Mouse (Mus musculus) liver, embryonic 15.5 days (tissue): ENCODE measurements around the gene Kcnj8. TPM values are rescaled to one million over a fixed set of nuclear protein-coding genes. Genes with fewer than 3 reads are reported as not detected.
"Not testable (repeated sequence)": the region's sequence is repeated elsewhere in the genome, so short reads cannot be mapped to it uniquely, and the experiment has no call there.

Experiments used
- ATAC-seq: fragments of 200-750 bp; cut with Nextera tagmentation; 2 replicates; pipeline ENCODE4 v1.8.0; 2017; ENCODE audit warnings: moderate number of reproducible peaks, mild to moderate bottlenecking, moderate library complexity; ENCODE audit not compliant: insufficient read depth
- H3K27ac ChIP-seq: fragments of 300-500 bp; sonication (generic); replicated peaks from 2 replicates; pipeline ENCODE4 v1.5.1; 2015; ENCODE audit warnings: mild to moderate bottlenecking, inconsistent platforms
- H3K27me3 ChIP-seq: fragments of 300-500 bp; sonication (generic); 2 replicates; pipeline ENCODE4 v1.6.1; 2015; ENCODE audit warnings: mild to moderate bottlenecking, inconsistent platforms
- H3K36me3 ChIP-seq: fragments of 300-500 bp; sonication (generic); replicated peaks from 2 replicates; pipeline ENCODE4 v1.6.1; 2015; ENCODE audit warnings: moderate library complexity, mild to moderate bottlenecking, inconsistent platforms
- H3K4me1 ChIP-seq: fragments of 300-500 bp; sonication (generic); replicated peaks from 2 replicates; pipeline ENCODE4 v1.6.1; 2015; ENCODE audit warnings: inconsistent platforms
- H3K4me2 ChIP-seq: fragments of 300-500 bp; sonication (generic); 2 replicates; pipeline ENCODE4 v1.6.1; 2015; ENCODE audit warnings: moderate library complexity, mild to moderate bottlenecking, inconsistent platforms
- H3K4me3 ChIP-seq: fragments of 300-500 bp; sonication (generic); replicated peaks from 2 replicates; pipeline ENCODE4 v1.5.1; 2015; ENCODE audit warnings: mild to moderate bottlenecking, inconsistent platforms
- H3K9ac ChIP-seq: fragments of 300-500 bp; sonication (generic); 2 replicates; pipeline ENCODE4 v1.6.1; 2015; ENCODE audit warnings: moderate library complexity, mild to moderate bottlenecking, inconsistent platforms
- H3K9me3 ChIP-seq: fragments of 300-500 bp; sonication (generic); replicated peaks from 2 replicates; pipeline ENCODE4 v1.6.1; 2016; ENCODE audit warnings: inconsistent platforms
- WGBS: fragments of 180-500 bp; shearing (Covaris S2); methylation state at CpG from one replicate; pipeline ENCODE4 v1.1.7; 2015; ENCODE audit warnings: mixed read lengths; ENCODE audit not compliant: insufficient replicate concordance; 5-methylcytosine and 5-hydroxymethylcytosine counted together
- polyA plus RNA-seq: library from polyadenylated mRNA; unstranded; fragments of >200 nt; fragmentation: Nextera tagmentation; extraction: Ambion mirVana; gene quantifications from 2 replicates; pipeline ENCODE4 v1.2.1, GENCODE M21; 2015

Kcnj8 gene
- polyA plus RNA-seq, 1 experiment from 2014 or later: 2.1 TPM

- 66% methylated on average over 8 of the region's 8 CpGs for WGBS
- Histone ChIP-seq H3K27me3 (no peaks in the 10 kb centered on the region), H3K27ac (no peak overlapping the region), H3K4me1 (peaks cover 16% of the 10 kb centered on the region; the same call in 1 of the 2 replicates), H3K36me3 (no peaks in the 10 kb centered on the region), H3K9ac (no peak overlapping the region), H3K9me3 (no peaks in the 10 kb centered on the region), H3K4me3 (no peak overlapping the region), H3K4me2 (no peak overlapping the region)
- ATAC-seq: no peak
Measured at GRCm38 (mm10) chr6:142529680-142530079, 41.7 kb downstream of the Kcnj8 start.

GRCm38 (mm10) chr6:142527931-142528562 lies 43.4 kb downstream of the Kcnj8 start:
- H3K9me3 ChIP-seq: no peaks in the 10 kb centered on the region
- WGBS: 39% methylated on average over 1 of the region's 1 CpGs
- H3K4me3 ChIP-seq: no peak overlapping the region
- no peak overlapping the region for H3K9ac ChIP-seq
- no peaks in the 10 kb centered on the region for H3K36me3 ChIP-seq
- H3K27ac ChIP-seq: no peak overlapping the region
- H3K27me3 ChIP-seq: no peaks in the 10 kb centered on the region
- ATAC-seq: no peak
- H3K4me1 ChIP-seq: peaks cover 16% of the 10 kb centered on the region; the same call in 1 of the 2 replicates
- H3K4me2 ChIP-seq: no peak overlapping the region

DNA sequence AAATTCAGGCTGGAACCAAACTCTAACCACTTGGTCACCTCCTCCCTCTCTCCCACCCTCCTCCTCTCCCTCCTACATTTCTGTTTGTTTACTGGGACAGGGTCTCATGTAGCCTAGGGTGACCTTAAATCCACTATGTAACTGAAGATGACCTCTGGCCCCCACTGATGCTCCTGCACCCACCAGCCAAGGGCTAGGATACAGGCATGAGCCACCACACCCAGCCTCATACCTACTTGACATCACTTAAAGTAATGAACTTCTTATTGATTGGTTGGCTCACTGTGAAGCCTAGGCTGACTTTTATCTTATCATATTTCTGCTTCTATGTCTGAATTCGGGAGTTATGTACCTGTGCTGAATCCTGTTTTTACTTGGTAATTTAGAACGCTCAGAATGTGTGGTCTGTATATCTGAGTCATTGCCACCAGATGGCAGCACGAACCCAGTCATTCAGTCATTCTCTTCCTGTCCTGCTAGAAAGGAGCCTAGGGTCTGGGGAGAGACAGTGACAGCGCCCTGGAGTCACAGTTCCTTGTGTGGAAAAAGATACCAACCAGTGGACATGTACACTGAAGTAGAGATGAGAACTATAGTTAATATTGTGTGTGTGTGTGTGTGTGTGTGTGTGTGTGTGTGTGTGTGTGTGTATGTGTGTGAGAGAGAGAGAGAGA lies 46.6 kb downstream of the Kcnj8 start:
- H3K4me1 ChIP-seq: peaks cover under 1% of the 10 kb centered on the region; the same call in 1 of the 2 replicates
- no peaks in the 10 kb centered on the region for H3K27me3 ChIP-seq
- no peak overlapping the region for H3K27ac ChIP-seq
- WGBS: 2% methylated on average over 4 of the region's 4 CpGs
- no peak overlapping the region for H3K4me3 ChIP-seq
- H3K9me3 ChIP-seq: no peaks in the 10 kb centered on the region
- H3K36me3 ChIP-seq: no peaks in the 10 kb centered on the region
- ATAC-seq: no peak
- no peak overlapping the region for H3K9ac ChIP-seq
- no peak overlapping the region for H3K4me2 ChIP-seq

- Histone ChIP-seq H3K4me2 (no peak overlapping the region), H3K4me1 (no peaks in the 10 kb centered on the region), H3K9me3 (no peaks in the 10 kb centered on the region), H3K27me3 (no peaks in the 10 kb centered on the region), H3K9ac (no peak overlapping the region), H3K4me3 (no peak overlapping the region), H3K27ac (no peak overlapping the region), H3K36me3 (no peaks in the 10 kb centered on the region)
- WGBS: 63% methylated on average over 12 of the region's 12 CpGs
- no peak for ATAC-seq
Measured at GRCm38 (mm10) chr6:142521591-142522110, 49.8 kb downstream of the Kcnj8 start.

GRCm38 (mm10) chr6:142519110-142519509 lies 52.3 kb downstream of the Kcnj8 start:
- Histone ChIP-seq H3K4me2 (no peak overlapping the region), H3K36me3 (no peaks in the 10 kb centered on the region), H3K4me3 (no peak overlapping the region), H3K27ac (no peak overlapping the region), H3K9me3 (no peaks in the 10 kb centered on the region), H3K9ac (no peak overlapping the region), H3K4me1 (no peaks in the 10 kb centered on the region), H3K27me3 (no peaks in the 10 kb centered on the region)
- WGBS: 7% methylated on average over 6 of the region's 6 CpGs
- ATAC-seq: no peak

- not testable (repeated sequence) for H3K36me3 ChIP-seq, H3K27me3 ChIP-seq, H3K9ac ChIP-seq, H3K4me1 ChIP-seq, ATAC-seq, H3K4me3 ChIP-seq, H3K4me2 ChIP-seq, H3K27ac ChIP-seq, H3K9me3 ChIP-seq
- WGBS: 56% methylated on average over 9 of the region's 9 CpGs
Measured at GRCm38 (mm10) chr6:142515379-142515778, 56.0 kb downstream of the Kcnj8 start.

DNA sequence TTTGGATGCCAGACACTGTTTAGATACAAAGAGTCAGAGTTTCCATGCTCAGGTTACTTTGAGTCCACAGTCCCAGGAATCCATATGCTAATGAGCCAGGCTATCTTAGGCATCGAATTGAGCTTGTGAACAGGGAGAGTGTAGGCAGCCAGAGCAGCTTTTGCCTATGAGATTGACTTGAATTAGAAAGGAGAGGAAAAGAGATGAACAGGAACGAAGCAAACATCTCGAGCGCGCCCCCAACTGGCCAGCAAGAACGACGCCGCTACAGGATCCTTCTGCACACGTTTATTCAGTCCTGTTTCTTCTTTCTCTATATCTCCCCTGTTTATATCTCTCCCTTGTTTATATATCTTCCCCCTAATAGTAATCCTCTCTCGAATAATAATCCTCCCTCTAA lies 56.5 kb downstream of the Kcnj8 start:
- Histone ChIP-seq H3K9ac (no peak overlapping the region), H3K4me3 (no peak overlapping the region), H3K9me3 (no peaks in the 10 kb centered on the region), H3K27ac (no peak overlapping the region), H3K4me1 (no peaks in the 10 kb centered on the region), H3K4me2 (no peak overlapping the region), H3K36me3 (no peaks in the 10 kb centered on the region), H3K27me3 (peaks cover 10% of the 10 kb centered on the region)
- ATAC-seq: no peak
- WGBS: 4% methylated on average over 10 of the region's 10 CpGs

Other genes starting within 250 kb of the Kcnj8 start
- not detected in 2 replicates for gene Slco1a5, start 248.6 kb downstream of the Kcnj8 start, polyA plus RNA-seq
- gene Pyroxd1, start 226.0 kb downstream of the Kcnj8 start, polyA plus RNA-seq: 4.9 and 5.9 TPM in 2 replicates
- 12.6 and 14.2 TPM in 2 replicates for gene Recql, start 184.5 kb downstream of the Kcnj8 start, polyA plus RNA-seq
- 30.9 and 32.1 TPM in 2 replicates for gene Golt1b, start 184.4 kb downstream of the Kcnj8 start, polyA plus RNA-seq
- gene Spx, start 158.2 kb downstream of the Kcnj8 start, polyA plus RNA-seq: 0.09 and 0.13 TPM in 2 replicates
- 49.8 and 58.9 TPM in 2 replicates for gene Gys2, start 98.5 kb downstream of the Kcnj8 start, polyA plus RNA-seq
- gene Ldhb, start 63.7 kb downstream of the Kcnj8 start, polyA plus RNA-seq: 19.5 and 19.7 TPM in 2 replicates
- 1.4 and 1.6 TPM in 2 replicates for gene Abcc9, start 130.7 kb upstream of the Kcnj8 start, polyA plus RNA-seq
- 170 and 172 TPM in 2 replicates for gene Cmas, start 185.1 kb upstream of the Kcnj8 start, polyA plus RNA-seq
- gene Sult6b2, start 232.9 kb upstream of the Kcnj8 start, polyA plus RNA-seq: 0.03 TPM in 1 of 2 replicates, not detected in the other